Mouse (Mus musculus): ENCODE measurements around the gene Rplp2. TPM values are rescaled to one million over a fixed set of nuclear protein-coding genes. Genes with fewer than 3 reads are reported as not detected.

Rplp2 gene
- polyA plus RNA-seq, 1 experiment from 2014 or later = 1,319 TPM

DNA sequence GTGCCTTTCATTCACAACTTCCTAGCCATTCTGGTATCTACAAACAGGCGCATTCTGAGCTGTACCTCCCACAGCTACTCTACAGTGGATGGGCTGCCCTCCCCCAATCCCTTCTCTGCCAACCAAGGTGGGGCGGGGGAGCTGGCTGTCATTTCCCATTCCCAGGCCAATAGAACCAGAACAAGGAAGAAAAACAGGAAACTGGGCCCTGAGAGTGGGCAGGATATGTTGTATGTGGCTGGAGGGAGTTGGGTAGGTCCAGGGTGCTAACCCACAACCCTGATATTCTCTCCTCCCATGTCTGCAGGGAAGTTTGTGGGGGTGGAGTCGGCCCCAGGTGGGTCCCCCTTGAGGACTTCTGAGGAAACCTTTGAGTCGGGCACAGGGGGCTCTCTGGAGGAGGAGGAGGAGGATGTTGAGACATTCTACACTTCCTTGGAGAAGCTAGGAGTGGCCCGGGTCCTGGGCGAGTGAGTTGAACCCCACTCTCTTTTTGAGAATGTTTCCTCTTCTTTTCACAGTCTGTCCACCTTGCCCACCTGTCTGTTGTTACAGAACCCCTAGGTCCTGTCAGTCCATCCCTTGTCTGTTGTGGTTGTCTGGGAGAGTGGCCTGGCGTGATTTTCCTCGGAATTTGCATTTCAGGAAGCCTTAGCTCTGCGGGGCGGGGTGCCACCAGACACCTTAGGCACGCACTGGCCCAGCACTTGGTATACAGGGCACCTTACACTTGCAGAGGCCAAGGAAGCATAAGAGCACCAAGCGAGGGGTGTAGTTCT lies 16.8 kb downstream of the Rplp2 start:
- WGBS = 43% methylated on average over 12 of the region's 12 CpGs
- H3K27ac ChIP-seq = peak overlapping the region; percentile 4; the same call in 1 of the 2 replicates
- no peak for ATAC-seq (ENCODE audit: insufficient read depth, low FRiP score, low read depth)
- H3K4me3 ChIP-seq (replicated peaks) = peak overlapping the region; percentile 20
- peak overlapping the region; percentile 48 for H3K4me2 ChIP-seq
- H3K9ac ChIP-seq = no peak overlapping the region
- no peaks in the 10 kb centered on the region for H3K9me3 ChIP-seq
- H3K4me1 ChIP-seq = peaks cover 69% of the 10 kb centered on the region
- H3K36me3 ChIP-seq = 0 out of 2 replicates have a peak, but pooled peaks cover 2% of the 10 kb centered on the region
- peaks cover 38% of the 10 kb centered on the region for H3K27me3 ChIP-seq (replicated peaks)

DNA sequence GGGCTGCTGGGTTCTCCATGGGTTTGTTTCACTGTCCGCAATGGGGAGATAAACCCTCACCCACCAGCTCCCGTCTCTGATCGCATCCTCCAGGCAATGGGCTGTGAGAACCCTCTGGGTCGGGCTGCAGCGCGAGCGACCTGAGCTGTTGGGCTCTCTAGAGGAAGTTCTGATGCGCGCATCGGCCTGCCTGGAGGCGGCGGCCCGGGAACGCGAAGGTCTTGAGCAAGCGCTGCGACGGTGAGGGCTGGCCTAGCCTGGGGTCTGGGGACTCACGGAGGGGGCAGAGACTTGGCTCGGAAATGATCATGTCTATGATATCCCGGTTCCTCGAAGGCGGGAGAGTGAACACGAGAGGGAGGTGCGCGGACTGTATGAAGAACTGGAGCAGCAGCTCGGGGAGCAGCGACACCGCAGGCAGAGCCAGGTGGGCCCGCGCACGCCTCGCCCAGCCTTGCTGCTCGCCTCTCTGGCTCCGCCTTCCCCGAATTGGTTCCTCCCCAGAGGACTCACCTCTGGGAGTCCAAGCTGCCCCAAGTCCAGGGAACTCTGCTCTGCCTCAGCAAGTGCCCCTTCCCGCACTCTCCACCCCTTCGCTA lies 17.5 kb downstream of the Rplp2 start:
- 0 out of 2 replicates have a peak overlapping the region, but pooled peaks have one; percentile 13 for H3K9ac ChIP-seq
- peak overlapping the region; percentile 20 for H3K4me3 ChIP-seq (replicated peaks)
- no peaks in the 10 kb centered on the region for H3K9me3 ChIP-seq
- peaks cover 5% of the 10 kb centered on the region for H3K36me3 ChIP-seq
- H3K4me2 ChIP-seq = peak overlapping the region; percentile 48
- H3K27me3 ChIP-seq (replicated peaks) = peaks cover 33% of the 10 kb centered on the region
- no peak overlapping the region for H3K27ac ChIP-seq
- WGBS = 10% methylated on average over 38 of the region's 38 CpGs
- ATAC-seq (ENCODE audit: insufficient read depth, low FRiP score, low read depth) = no peak
- peaks cover 71% of the 10 kb centered on the region for H3K4me1 ChIP-seq

DNA sequence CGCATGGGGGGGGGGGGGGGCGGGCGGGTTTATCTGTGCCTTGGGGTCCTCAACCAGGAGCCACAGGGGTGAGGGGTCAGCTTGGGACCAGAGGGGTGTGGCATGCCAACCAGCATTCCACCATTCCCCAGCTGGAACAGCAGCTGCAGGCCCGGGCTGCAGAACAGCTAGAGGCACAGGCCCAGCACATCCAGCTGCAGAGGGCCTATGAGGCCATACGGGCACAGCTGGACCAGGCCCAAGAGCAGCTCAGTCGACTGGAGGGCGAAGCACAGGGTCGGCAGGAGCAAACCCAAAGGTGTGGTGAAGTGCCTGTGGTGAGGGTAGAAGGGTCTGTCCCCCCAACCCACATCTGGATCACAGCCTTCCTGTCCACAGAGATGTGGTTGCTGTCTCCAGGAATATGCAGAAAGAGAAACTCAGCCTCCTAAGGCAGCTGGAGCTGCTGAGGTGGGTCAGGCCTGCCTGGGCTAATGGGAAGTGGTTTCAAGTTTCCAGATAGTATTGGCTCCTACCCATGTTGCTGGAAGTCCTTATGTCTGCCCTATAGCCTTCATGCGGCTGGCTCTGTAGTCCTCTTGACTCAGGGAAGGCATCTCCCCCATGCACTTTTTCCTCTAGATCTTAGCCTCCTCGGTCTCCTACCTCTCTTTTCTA lies 18.3 kb downstream of the Rplp2 start:
- no peak for ATAC-seq (ENCODE audit: insufficient read depth, low FRiP score, low read depth)
- Histone ChIP-seq H3K4me2 (peak overlapping the region; percentile 48), H3K36me3 (peaks cover 13% of the 10 kb centered on the region), H3K27me3 (replicated peaks) (peaks cover 32% of the 10 kb centered on the region), H3K9ac (no peak overlapping the region), H3K27ac (no peak overlapping the region), H3K4me1 (peaks cover 64% of the 10 kb centered on the region), H3K4me3 (replicated peaks) (no peak overlapping the region; the same call in 1 of the 2 replicates), H3K9me3 (no peaks in the 10 kb centered on the region)
- 37% methylated on average over 10 of the region's 10 CpGs for WGBS

DNA sequence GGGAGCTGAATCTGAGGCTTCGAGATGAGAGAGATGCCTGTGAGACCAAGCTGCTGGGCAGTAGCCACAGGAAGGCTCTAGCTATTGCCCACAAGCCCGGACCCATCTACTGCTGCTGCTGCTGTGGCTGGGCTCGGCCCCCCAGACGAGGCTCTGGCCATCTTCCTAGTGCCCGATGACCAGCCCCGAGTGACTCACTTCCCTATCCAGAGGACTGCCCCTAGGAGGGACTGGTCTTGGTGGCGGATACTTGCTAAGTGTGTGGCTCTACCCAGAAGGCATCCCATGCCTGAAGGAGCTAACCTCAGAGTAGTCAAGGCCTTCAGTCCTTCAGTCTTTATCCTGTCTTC lies 18.9 kb downstream of the Rplp2 start:
- Histone ChIP-seq H3K9ac (no peak overlapping the region), H3K4me2 (no peak overlapping the region), H3K9me3 (no peaks in the 10 kb centered on the region), H3K36me3 (peaks cover 18% of the 10 kb centered on the region), H3K27me3 (replicated peaks) (peaks cover 32% of the 10 kb centered on the region), H3K27ac (no peak overlapping the region), H3K4me3 (replicated peaks) (no peak overlapping the region), H3K4me1 (peaks cover 60% of the 10 kb centered on the region)
- no peak for ATAC-seq (ENCODE audit: insufficient read depth, low FRiP score, low read depth)
- 78% methylated on average over 7 of the region's 7 CpGs for WGBS

DNA sequence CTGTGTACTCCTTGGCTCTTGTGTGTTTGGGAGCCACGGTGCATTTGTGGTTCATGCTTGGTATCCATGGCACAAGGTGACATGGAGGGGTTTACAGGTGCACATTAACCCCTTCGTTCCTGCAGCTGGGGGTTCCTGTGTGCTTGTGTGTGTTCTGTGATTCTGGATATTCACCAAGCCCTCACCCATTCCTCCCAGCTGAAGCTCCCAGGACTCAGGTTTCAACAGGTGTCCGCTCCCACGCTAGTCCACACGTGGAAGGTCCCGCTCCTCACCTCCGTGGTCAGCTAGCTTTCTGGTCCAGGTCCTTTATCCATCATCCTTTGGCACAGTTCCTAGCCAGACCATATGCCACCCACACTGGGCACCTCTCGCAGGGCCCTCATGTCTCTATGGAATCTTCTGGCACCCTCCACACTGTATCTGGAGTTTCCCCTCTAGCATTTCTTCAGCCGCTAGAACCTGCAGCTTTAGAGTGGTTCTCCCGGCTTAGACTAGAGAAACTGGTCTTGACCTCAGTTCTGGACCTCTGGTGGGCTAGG lies 19.5 kb downstream of the Rplp2 start:
- Histone ChIP-seq H3K4me1 (peaks cover 54% of the 10 kb centered on the region), H3K4me2 (peak overlapping the region; percentile 84), H3K4me3 (replicated peaks) (peak overlapping the region; percentile 83), H3K27ac (peak overlapping the region; percentile 95), H3K9me3 (no peaks in the 10 kb centered on the region), H3K9ac (peak overlapping the region; percentile 62; the same call in 1 of the 2 replicates), H3K36me3 (peaks cover 24% of the 10 kb centered on the region), H3K27me3 (replicated peaks) (peaks cover 31% of the 10 kb centered on the region)
- ATAC-seq (ENCODE audit: insufficient read depth, low FRiP score, low read depth) = no peak
- WGBS = 56% methylated on average over 10 of the region's 10 CpGs

DNA sequence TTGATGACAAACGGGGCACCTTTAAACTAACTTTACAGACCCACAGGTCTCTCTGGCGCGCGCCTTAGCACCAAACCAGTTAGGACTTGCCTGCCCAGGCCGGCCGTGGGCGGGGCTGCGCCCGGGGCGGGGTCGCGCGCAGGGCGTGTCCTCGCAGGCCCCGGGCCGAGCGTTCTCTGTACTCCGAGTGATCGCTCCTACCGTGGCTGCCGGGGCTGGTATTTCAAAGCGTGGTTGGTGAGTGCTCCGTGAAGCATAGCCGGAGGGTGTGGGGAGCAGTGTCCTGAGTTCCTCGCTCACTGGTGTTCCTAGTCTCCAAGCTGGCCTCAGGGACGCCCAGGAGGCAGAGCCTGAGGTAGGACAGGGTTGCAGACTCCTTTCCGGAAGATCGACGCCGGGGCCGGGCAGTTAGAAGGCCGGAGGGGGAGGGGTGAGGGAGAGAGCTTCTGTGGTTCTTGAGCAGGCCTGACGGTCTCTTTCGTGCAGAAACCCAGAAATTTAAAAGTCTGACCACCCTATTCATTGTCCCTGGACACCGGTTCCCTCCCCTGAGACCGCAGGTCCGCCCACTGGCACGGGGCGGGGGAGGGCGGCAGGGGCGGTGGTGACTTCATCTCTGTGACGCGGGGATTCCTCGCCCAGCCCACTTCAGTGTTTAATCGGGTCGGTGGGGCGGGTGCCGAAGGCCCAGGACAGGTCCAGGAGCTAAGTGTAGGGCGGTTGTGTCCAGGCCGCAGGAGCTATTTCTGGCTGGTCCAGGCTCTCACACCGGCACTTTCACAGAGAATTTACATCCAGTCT lies 20.3 kb downstream of the Rplp2 start, which contains the start of gene Cd151:
TSS of gene Cd151 (plus strand) at position 163 of the 801 bp plus-strand sequence.
- ATAC-seq (ENCODE audit: insufficient read depth, low FRiP score, low read depth) = peak; percentile 85
- H3K9me3 ChIP-seq = no peaks in the 10 kb centered on the region
- WGBS = under 1% methylated on average over 52 of the region's 52 CpGs
- H3K4me1 ChIP-seq = peaks cover 49% of the 10 kb centered on the region
- peaks cover 24% of the 10 kb centered on the region for H3K36me3 ChIP-seq
- H3K9ac ChIP-seq = peak within 1 kb of the TSS; percentile 62
- peaks cover 23% of the 10 kb centered on the region for H3K27me3 ChIP-seq (replicated peaks)
- peak within 1 kb of the TSS; percentile 95 for H3K27ac ChIP-seq
- peak within 1 kb of the TSS; percentile 83 for H3K4me3 ChIP-seq (replicated peaks)
- H3K4me2 ChIP-seq = peak within 1 kb of the TSS; percentile 84

DNA sequence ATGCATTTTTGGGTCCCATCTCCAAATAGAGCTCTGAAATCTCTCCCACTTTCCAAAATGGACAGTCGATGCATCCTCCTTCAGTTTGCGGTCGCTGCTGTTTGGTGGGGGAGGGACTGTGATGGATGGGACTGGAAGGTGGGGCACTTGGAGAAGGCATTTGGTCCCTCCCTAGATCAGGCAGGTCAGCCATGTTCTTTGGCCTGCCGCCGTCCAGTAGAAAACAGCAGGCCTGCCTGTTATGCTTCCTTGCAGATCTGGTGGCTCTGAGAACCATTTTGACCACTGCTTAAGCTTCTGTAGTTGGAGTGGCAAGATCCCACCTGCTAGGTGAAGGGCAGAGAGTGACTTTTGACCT lies 21.0 kb downstream of the Rplp2 start:
- Histone ChIP-seq H3K36me3 (peaks cover 24% of the 10 kb centered on the region), H3K27ac (peak overlapping the region; percentile 95)
- ATAC-seq (ENCODE audit: insufficient read depth, low FRiP score, low read depth) = no peak

DNA sequence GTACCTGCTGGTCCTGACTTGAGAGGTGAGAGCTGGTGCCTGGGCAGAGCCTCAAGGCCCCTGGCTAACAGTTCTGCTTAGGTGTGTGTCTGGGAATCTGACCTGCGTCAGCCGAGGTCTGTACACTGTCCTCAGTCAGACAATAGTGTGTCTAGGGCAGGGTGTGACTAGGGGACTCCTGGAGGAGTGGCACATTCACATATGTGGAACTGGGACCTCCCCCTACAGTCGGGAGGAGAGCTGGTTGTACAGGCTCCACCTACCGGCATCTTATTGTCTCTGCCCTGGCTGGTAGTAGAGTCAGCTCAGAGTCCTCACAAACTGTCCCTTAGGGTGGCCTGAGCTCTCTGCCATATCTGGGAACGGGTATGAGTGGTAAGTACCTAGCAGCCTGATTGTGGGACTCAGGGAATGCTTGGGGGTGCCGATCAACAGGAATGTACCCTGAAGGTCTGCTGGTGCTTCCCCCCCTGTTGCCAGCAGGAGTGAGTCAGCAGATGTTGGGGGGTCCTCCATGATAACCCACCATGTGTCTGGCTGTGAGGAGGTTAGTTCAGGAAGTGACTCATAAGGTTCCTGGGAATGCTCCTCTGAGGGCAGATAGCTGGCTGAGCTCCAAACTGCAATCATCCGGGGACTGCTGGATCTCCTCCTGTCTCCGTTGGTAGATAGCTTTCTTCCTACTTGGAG lies 21.5 kb downstream of the Rplp2 start:
- Histone ChIP-seq H3K4me1 (peaks cover 43% of the 10 kb centered on the region), H3K4me3 (replicated peaks) (peak overlapping the region; percentile 83), H3K4me2 (peak overlapping the region; percentile 84), H3K36me3 (peaks cover 24% of the 10 kb centered on the region), H3K9ac (peak overlapping the region; percentile 62; the same call in 1 of the 2 replicates), H3K9me3 (no peaks in the 10 kb centered on the region), H3K27me3 (replicated peaks) (peaks cover 14% of the 10 kb centered on the region; the same call in 1 of the 2 replicates), H3K27ac (peak overlapping the region; percentile 95)
- WGBS = 6% methylated on average over 8 of the region's 8 CpGs
- ATAC-seq (ENCODE audit: insufficient read depth, low FRiP score, low read depth) = peak; percentile 57

More for the DNA sequence above, 21.0 kb downstream of the Rplp2 start:
- peak overlapping the region; percentile 62; the same call in 1 of the 2 replicates for H3K9ac ChIP-seq
- 10% methylated on average over 5 of the region's 5 CpGs for WGBS
- H3K4me2 ChIP-seq = peak overlapping the region; percentile 84
- peaks cover 46% of the 10 kb centered on the region for H3K4me1 ChIP-seq
- H3K4me3 ChIP-seq (replicated peaks) = peak overlapping the region; percentile 83
- no peaks in the 10 kb centered on the region for H3K9me3 ChIP-seq
- peaks cover 18% of the 10 kb centered on the region for H3K27me3 ChIP-seq (replicated peaks)

DNA sequence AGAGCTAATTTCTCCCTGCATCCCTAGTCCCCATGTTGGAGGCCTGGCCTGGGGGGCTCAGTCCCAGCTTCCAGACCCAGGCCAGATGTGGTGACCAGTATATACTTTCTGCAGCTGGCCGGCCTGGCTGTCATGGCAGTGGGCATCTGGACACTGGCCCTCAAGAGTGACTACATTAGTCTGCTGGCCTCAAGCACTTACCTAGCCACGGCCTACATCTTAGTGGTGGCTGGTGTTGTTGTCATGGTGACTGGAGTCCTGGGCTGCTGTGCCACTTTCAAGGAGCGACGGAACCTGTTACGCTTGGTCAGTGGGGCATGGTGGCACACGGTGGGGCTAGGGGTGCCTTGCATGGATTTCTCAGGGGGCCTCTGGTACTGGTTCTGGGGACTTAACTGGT lies 22.2 kb downstream of the Rplp2 start:
- peak overlapping the region; percentile 21; the same call in 1 of the 2 replicates for H3K9ac ChIP-seq
- H3K4me2 ChIP-seq = peak overlapping the region; percentile 84
- no peaks in the 10 kb centered on the region for H3K9me3 ChIP-seq
- peaks cover 46% of the 10 kb centered on the region for H3K4me1 ChIP-seq
- 86% methylated on average over 6 of the region's 6 CpGs for WGBS
- peaks cover 24% of the 10 kb centered on the region for H3K36me3 ChIP-seq
- no peak for ATAC-seq (ENCODE audit: insufficient read depth, low FRiP score, low read depth)
- H3K27ac ChIP-seq = peak overlapping the region; percentile 95
- peaks cover 7% of the 10 kb centered on the region; the same call in 1 of the 2 replicates for H3K27me3 ChIP-seq (replicated peaks)
- H3K4me3 ChIP-seq (replicated peaks) = peak overlapping the region; percentile 83

DNA sequence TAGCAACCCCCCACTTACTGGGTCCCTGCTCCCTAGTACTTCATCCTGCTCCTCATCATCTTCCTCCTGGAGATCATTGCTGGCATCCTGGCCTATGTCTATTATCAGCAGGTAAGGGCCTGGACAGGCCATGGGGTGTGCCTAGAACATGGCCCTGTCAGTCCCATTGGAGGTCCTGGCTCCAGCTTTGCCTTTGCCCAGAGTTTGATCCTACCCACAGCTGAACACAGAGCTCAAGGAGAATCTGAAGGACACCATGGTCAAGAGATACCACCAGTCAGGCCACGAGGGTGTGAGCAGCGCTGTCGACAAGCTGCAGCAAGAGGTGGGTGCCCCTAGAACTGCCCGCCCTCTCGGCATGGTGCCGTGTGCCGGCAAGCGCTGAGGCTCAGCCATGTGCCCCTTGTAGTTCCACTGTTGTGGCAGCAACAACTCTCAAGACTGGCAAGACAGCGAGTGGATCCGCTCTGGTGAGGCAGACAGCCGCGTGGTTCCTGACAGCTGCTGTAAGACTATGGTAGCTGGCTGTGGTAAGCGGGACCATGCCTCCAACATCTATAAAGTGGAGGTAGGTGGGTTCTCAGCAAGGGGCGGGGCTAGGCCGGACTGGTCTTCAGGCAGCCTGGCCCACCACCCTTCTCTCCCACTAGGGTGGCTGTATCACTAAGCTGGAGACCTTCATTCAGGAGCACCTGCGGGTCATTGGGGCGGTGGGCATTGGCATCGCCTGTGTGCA lies 22.9 kb downstream of the Rplp2 start:
- Histone ChIP-seq H3K9me3 (no peaks in the 10 kb centered on the region), H3K27me3 (replicated peaks) (no peaks in the 10 kb centered on the region), H3K4me3 (replicated peaks) (no peak overlapping the region), H3K4me2 (no peak overlapping the region), H3K9ac (no peak overlapping the region), H3K36me3 (peaks cover 24% of the 10 kb centered on the region), H3K27ac (no peak overlapping the region), H3K4me1 (peaks cover 39% of the 10 kb centered on the region)
- ATAC-seq (ENCODE audit: insufficient read depth, low FRiP score, low read depth) = no peak
- 90% methylated on average over 18 of the region's 18 CpGs for WGBS
